Mouse (Mus musculus) T-helper 17 cell (primary cell): ENCODE results near the gene Mapk12.

ENCODE experiments used
- in situ Hi-C, 2 experiments: fragments of 300-600 bp; cut with MboI, MseI; formaldehyde crosslinking; loops; 1 replicate in 1 of 2; 2 replicates in 1 of 2; pipeline ENCODE4 v1.15.1; 2025; ENCODE audit warnings: high pct_unique_total_duplicates in 2 of 2

Mapk12 gene

DNA sequence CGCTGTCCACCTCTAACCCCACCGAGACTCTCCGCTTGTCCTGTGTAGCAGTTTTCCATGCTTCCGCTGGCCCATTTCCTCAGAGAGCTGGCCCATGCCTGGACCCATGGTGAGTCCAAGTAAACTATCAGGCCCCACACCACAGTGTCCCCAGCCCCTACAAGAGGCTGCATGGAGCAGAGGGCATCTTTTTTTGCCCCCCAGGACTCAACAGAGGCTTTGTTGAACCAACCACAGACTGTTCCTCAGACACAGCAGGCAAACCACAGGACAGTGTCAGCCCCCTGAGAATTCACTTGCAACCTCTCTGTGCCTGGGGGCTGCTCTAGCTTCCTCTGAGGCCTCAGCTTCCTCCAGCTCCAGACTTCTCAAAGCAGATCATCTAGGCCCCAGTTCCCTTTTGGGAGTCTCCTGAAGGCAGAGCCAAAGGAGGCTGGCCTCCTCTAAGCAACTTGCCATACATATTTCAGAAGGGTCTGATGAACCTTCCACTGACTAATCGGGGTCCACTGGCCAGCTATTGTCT lies 31.1 kb upstream of the Mapk12 start:
- in situ Hi-C loops: no loop called here

DNA sequence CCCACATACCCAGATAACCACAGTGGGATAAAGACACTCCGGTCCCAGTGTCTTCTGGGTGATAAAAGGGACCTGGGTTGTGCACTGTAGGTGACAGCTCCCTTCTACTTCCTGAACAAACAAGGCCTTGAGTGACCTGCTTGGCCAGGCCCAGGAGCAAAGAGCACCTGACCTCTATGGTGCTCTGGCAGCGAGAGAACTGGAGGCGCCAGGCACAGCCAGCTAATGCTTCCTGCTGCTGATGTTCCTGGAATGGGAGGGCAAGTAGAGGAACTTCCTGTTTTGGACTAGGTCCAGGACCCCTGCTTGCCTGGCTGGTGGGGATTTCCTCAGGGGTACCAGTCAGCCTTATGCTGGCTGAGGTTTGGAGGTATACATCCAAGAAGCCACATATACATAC lies 29.6 kb upstream of the Mapk12 start:
- in situ Hi-C loops: no loop called here

DNA sequence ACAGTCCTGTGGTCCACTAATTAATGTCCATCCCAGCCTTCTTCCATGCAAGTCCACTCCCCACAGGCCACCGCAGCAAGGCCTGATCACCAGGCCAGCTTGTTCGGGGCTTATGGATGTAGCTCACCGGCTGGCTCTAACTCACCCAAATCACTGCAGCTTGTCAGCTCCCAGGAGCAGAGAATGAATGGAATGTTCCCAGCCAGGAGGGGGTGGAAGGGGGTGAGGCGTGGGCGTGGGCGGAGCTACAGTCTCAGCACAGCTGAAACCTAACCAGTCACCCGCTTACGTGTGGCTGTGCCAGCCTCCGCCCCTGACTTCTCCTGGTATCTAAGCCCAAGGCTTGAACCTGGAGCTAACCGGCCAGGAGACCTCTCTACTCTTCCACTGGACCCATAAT lies 28.9 kb upstream of the Mapk12 start:
- in situ Hi-C loops: no loop called here

DNA sequence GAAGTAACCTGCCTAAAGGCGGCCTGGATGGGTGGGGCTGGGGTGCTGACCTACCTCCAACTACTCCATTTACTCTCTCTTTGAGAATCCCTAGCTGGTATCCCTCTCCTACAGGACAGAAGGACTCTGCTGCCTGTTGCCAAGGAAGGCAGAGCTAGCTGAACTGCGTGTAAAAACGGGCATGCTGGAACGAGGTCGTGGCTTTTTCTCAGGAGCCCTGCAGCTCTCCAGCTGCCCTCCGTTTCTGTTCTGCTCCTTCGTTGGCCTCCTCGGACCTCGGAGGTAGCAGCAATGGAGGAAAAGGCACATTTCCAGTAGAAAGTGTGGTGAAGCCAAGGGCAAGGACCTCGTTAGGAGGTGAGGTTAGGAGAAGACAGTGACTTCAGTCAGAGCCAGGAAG lies 28.4 kb upstream of the Mapk12 start:
- in situ Hi-C loops: no loop called here

DNA sequence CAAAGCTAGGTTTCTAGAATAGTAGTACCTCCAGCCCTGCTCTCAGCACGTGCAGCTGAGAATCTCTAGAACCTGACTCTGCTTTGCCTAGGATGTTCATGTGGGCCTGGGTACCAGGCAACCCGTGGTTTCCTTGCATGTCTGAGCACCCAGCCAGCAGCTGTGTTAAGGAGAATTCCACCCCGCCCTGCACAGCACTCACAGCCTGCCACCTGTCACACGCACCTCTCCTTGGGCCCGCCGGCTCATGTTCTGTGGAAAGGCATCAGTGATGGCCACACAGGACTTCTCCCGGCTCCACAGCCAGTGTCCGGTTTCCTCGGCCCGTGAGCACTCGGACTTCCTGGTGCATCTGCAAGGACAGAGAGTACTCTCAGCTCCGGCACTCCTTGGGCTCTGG lies 25.0 kb upstream of the Mapk12 start:
- in situ Hi-C loops: no loop called here

DNA sequence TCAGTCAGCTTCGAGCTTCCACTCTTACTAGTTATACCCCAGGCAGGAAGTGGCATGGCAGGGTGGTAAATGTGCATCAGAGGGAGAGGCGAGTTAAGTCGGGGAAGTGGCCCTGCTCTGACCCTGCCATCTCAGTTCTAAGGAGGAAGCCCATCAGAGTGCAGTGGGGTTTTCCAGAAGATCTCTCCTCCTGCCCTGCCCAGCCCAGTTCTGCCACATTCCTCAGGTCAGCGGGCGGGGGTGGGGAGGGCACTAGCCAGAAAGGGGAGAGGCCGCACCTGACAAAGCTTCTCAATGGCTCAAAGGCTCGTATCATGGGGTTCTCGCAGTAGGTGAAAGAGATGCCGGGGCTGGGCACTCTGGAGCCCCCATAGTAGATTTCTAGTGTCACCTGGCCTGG lies 20.9 kb upstream of the Mapk12 start:
- in situ Hi-C loops: no loop called here

DNA sequence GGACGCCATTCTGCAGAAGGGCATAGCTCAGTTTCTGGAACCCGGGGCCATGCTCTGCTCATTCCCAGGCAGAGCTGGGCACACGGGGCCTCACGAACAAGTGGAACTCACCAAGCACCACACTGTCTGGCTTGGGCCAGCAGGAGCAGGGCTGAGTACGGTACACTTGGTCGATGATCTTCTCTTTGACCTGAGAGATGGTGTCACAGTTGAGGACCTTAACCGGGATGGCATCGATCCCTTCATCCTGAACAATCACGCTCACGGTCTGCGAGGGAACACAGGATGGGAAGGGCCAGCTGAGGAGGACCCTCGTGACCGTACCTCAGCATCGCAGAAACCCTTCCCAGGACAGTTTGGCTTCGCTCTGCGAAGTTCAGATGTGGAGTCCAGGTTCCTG lies 18.0 kb upstream of the Mapk12 start:
- in situ Hi-C loops: no loop called here

DNA sequence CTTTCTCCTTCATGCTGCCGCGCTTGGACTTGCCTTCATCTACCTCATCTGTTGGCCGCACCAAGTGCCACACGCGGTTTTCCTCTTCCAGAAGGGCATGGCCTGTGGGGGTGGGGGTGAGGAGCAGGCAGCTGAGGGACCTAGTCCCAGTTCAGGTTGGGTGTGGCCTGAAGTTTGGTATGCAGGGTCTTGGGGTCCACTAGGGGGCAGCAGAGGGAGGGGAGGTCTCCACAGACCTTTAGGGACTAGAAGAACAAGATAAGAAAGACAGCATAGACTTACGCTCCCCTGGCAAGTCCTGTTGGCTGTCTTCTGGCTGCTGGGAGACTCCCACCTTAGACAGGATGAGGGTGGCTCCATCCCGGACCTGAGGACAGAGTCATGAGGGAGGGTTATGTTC lies 17.5 kb upstream of the Mapk12 start:
- in situ Hi-C loops: no loop called here

DNA sequence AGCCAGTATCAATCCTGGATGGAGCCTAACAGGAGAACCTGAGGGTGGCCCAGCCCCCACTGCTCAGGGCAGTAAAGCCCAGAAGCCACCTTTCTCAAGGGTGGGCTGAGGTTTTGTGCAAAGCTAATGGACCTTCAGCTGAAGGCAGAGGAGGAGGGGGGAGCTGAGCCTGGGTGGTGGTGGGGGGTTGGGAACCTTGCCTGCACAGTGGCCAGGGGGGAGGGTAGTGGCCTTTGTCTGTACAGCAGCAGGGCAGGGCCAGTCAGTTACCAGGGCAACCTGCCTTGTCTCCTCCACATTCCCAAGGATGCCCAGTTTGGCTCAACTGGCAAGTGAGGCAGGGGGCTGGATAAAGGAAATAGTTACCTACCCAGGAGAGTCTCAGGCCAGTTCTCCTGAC lies 11.8 kb upstream of the Mapk12 start:
- in situ Hi-C loops: no loop called here

DNA sequence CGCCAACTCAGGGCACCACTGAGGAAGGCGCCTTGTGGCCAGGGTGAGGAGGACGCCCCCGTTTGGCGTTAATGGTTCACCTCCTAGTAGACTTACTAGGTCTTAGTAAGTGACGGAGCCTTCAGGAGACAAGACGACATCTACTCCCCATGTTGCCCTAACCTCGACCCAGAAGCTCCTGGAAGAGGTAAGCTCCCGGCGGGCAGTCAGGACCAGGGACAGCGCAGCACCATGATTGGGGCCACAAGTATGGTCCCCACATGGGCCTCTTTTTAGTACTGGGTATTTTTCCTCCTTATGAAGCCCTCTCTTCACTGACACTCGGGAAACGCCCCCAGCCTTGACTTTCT lies 9.5 kb upstream of the Mapk12 start:
- in situ Hi-C loops: no loop called here

DNA sequence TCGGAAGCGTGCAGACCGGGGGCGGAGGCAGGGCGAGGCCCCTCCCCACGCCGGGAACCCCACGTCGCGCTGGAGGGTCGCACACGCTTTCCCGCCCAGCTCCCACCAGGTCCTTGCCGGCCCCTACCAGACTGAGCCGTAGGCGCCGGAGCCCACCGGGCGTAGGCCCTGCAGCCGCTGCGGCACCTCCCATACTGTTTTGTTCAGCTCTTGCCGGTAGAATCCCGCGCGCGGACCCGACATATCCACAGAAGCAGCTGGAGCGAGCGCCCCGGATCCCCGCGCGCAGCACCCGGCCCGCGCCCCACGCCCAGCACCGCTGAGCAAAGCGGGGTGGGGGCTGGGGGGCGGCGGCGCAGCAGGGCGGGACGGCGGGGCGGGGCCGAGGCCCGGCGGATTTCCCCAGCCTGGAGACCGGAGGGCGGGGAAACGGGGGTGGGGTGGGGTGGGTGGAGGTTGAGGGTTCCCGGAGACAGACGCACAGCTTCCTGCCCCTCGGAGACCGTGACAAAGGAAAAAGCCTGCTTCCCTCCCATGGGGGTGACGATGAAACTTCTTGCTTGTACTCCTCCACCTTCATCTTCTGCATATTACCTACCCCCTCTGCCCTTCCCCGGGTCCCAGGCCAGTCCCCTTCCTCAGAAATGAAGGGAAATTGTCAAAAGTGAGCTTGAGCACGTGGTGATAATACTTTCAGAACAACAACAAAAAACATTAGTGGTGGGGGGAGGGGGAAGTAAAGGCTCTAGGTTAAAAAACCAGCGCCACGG lies 9.0 kb upstream of the Mapk12 start, which contains the start of gene Mapk11:
Gene Mapk11 (minus strand): TSS at position 358 of the 770 bp plus-strand sequence.
- in situ Hi-C loops: no loop called here

DNA sequence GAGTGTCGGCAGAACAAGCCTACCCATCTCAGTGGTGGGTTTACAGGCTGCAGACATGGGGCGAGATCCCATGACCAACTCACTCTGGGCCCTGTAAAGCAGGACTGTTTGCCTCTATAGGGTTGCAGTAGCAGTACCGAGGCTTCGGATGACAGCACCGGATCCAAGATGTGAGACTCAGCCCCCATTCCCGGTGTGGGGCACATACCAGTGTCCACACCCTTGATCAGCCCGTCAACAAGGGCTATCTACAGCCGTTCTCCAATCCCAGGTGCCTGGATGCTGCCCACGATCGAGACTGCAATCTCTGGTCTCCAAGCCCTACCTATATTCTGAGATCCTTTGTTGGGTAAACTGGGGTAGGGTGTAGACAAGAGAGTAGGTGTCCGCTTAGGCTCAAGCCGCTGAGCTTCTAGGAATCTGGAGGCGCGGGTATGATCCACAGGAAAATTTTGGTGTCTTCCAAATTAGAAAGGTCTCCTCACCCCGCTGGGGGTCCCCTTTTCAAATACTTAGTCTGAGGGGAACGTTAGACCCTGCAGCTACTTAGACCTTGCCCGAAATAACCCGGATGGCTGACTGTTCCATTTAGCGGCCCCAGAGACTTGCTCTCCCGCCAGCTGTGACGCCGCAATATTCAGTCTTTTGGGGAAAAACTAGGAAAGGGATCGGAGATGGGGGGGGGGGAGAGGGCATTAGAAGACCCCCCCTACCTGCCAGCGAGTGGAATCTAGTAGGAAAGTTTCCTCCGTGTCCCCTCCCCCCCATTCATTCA lies 8.2 kb upstream of the Mapk12 start:
- in situ Hi-C loops: no loop called here

DNA sequence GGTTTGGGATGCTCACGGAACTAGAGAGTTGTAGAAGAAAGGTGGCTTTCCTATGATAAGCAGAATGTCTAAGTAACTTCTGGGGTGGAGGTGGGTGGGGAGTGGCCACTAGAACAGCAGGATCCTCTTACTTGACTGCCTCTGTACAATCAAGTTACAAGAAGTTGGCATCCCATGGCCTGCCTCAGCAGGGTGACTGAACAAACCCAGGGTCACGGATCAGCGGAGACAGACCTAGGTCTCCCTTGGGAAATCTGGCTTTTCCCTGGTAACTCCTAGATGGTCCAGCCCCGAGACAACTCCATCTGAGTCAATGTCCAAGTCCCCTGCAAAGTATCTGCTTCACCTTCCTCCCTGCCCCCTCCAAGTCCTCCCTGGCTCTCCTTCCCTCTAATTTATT lies 7.4 kb upstream of the Mapk12 start:
- in situ Hi-C loops: no loop called here

DNA sequence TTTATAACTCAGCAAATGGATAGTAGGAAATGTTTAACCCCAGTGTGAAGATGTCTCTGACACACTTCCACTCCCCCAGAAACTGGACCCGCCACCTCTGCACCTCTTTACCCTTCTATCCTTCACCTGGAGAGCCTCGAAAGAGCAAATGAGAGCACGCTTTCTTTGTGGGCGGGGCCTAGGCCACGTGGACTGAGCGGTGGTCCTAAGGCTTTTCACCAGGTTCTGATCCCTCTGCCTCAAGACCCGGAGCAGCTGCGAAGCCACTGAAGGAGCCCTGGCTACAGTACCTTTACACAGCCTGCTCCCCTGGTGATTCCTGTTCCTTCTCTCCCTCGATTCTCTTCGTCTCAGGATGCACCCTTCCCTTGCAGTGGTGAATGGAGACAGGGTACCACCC lies 7.0 kb upstream of the Mapk12 start:
- in situ Hi-C loops: no loop called here

DNA sequence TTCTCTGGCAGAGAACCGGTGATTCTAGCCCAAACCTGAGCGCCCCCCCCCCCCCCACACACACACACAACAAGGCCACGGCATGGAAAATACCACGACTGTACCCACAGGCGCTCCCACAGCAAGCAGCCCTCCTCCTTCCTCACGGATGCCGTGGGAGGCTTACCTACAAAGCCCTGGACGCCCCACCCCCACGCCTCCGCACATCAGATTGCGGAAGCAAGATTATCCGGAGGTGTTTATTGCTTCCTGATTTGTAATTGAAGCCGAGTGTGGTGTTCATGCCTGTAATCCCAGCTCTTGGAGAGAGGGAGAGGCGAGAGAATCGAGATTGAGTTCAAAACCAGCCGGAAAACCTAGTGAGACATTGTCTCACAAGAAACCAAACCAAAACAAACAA lies 6.5 kb upstream of the Mapk12 start:
- in situ Hi-C loops: no loop called here

DNA sequence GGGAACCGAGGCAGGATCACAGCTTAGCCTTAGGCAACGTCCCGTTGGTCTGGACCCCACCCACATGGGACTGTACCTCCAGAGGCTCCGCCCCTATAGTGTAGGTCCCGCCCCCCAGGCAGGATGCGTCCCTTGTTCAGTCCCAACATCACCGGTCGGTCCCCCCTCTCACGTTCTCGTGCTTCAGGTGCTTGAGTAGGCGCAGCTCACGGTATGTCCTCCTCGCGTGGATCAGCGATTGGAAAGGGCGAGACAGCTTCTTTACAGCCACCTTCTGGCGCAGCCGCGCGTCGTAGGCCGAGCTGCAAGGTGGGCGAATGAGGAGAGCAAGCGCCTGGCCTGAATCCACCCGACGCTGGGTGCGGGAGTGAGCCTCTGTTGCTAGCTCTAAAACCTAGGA lies 6.0 kb upstream of the Mapk12 start:
- in situ Hi-C loops: no loop called here

DNA sequence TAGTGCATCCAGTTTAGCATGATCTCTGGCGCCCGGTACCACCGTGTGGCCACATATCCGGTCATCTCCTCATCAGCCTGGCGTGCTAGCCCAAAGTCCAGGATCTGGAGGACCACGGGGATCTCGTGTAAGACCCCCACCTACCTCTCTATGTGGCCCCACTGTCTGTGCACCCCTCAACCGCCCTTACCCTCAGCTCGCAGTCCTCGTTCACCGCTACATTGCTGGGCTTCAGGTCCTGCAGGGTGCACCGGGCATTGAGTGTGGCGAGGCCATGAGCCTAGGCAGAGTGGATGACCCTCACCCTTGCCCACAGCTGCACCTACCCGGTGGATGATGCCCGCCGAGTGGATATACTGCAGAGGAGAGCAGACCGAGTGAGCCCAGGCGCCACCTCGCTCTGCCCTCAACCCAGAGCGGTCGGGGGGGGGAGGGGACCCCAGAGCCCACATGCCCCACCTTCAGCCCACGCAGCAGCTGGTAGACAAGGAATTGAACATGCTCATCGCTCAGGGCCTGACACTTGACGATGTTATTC lies 5.4 kb upstream of the Mapk12 start:
- in situ Hi-C loops: no loop called here

DNA sequence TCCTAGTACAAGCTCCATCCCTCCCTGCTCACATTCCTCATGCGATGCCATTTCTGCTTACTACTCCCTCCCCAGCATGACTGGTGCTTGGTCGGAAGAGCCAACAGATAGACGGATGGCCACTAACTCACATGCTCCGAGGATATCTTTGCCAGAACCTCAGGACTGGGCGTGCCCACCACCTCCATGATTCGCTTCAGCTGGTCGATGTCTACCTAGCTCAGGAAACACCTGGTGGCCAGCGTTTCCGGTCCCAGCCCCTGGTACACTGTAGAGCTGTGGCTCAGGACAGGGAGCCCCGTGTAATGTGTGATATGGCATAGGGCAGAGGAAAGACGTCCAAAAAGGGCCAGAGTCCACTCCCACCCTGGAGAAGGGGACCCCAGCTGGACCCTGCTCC lies 4.5 kb upstream of the Mapk12 start:
- in situ Hi-C loops: no loop called here

DNA sequence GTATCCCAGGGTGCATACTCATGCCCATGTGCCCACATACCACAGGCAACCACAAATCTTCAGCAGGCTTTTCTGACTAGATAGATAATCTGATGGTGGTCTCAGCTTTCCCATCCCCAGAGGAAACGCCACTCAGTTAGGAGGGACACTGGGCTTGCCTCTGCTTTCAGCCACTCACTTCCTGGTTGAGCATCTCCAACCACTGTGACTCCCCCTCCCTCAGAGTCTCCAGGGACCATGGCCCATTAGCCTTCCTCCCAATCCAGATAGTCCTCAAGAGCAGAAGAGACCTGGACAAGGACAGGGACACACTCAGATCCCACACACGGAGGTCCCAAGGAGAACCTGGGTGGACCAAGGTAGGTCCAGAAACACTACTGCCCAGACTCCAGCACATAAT lies 2.6 kb upstream of the Mapk12 start:
- in situ Hi-C loops: no loop called here

DNA sequence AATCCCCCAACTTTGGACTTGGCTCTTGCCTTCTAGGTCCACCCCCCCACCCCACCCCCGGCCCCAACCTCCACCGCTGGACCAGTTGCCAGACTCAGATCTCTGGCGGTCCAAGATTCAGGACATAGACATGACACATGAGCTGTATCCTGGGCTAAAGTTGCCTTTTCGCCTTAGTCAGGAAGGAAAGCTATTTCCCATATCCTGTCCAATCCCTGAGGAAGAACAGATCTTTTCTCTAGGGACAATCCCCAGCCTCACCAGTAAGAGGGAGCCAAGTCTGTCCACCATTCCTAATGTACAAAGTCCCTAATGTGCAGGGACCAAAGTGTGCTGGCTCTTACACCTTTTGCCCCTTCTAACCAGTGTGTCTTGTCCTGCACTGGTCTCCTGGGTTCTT lies 1.4 kb upstream of the Mapk12 start:
- in situ Hi-C loops: no loop called here

DNA sequence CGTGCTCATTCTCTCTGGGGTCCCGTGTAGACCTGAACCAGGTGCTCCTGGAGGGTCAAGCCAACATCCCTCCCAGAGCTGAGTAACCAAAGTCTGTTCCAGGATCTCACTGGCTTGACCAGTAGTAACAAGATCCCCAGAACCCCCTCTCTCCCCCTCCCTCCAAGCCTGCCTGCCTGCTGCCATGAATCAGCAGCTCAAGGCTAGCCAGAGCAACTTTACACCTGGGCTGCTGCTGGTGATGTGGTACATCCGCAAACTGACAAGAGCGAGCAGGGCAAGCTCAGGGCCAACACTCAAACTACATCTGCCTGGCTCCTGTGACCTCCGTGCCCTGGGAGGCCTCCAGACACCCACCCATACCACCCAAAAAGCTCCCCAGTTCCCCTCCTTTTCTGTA lies 940 bp upstream of the Mapk12 start:
- in situ Hi-C loops: no loop called here

DNA sequence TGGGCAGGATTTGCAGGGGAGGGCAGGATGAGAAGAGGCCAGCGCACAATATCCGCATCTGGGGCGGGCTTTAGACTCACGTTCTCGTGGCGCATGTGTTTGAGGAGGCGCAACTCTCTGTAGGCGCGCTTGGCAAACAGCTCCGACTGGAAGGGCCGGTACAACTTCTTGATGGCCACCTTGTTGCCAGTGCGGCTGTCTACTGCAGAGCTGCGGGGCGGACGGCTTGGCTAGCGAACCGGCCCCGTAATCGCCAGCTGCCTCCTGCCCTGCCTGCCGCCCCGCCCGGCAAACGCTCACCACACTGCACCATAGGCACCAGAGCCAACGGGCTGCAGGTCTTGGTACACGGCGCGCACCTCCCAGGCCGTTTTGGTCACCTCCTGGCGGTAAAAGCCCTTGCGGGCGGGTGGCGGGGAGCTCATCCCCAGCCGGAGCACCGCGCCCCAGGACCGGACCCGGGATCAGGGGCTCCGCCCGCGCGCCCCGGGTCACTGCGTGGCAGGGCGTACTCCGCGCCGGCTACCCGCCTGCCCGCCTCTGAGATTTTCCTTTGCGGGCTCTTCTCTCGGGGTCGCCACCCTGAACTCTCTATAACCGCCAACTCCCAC lies 350 bp downstream of the Mapk12 start:
- in situ Hi-C loops: no loop called here
